Mouse (Mus musculus) myocyte (in vitro differentiated cells): ENCODE results near the gene Znhit2. TPM values are rescaled to one million over a fixed set of nuclear protein-coding genes. Genes with fewer than 3 reads are reported as not detected.
A peak's percentile ranks its signal among the peaks of the same experiment; 100 is the strongest.

ENCODE experiments used
- H3K27me3 ChIP-seq: one replicate; pipeline ENCODE4 v1.6.1; 2011; ENCODE audit not compliant: control insufficient read depth, insufficient read depth, insufficient read length
- H3K36me3 ChIP-seq: one replicate; pipeline ENCODE4 v1.6.1; 2011; ENCODE audit not compliant: control insufficient read depth, insufficient read depth
- H3K4me2 ChIP-seq: one replicate; pipeline ENCODE4 v1.6.1; 2011; ENCODE audit warnings: low read depth, control low read depth
- H3K4me3 ChIP-seq: one replicate; pipeline ENCODE4 v1.5.1; 2011; ENCODE audit warnings: mild to moderate bottlenecking, control low read depth, moderate library complexity
- H3K79me2 ChIP-seq: one replicate; pipeline ENCODE4 v1.6.1; 2011; ENCODE audit not compliant: control insufficient read depth, insufficient read depth
- H3ac ChIP-seq: one replicate; pipeline ENCODE4 v1.6.1; 2011; ENCODE audit not compliant: control insufficient read depth, insufficient read length
- CEBPB ChIP-seq: IDR thresholded peaks from 2 replicates; pipeline ENCODE4 v1.6.1; 2011; ENCODE audit warnings: mild to moderate bottlenecking, moderate library complexity; ENCODE audit not compliant: poor library complexity, insufficient read depth, severe bottlenecking
- E2F4 ChIP-seq: IDR thresholded peaks from one replicate; pipeline ENCODE4 v1.6.1; 2011; ENCODE audit warnings: mild to moderate bottlenecking, control low read depth, moderate library complexity; ENCODE audit not compliant: insufficient read depth
- MAX ChIP-seq: IDR thresholded peaks from one replicate; pipeline ENCODE4 v1.6.1; 2011; ENCODE audit warnings: low read depth, mild to moderate bottlenecking, control low read depth
- MYOD1 ChIP-seq, 3 experiments: IDR thresholded peaks; one replicate each; pipeline ENCODE4 v1.6.1; 2011; ENCODE audit warnings: control low read depth in 2 of 3, low read depth in 2 of 3, mild to moderate bottlenecking in 2 of 3, moderate library complexity in 1 of 3; ENCODE audit not compliant: insufficient read length in 2 of 3, control insufficient read depth in 1 of 3
- MYOG ChIP-seq, 3 experiments: IDR thresholded peaks; one replicate each; pipeline ENCODE4 v1.6.1; 2011; ENCODE audit warnings: control low read depth in 2 of 3, low read depth in 2 of 3, mild to moderate bottlenecking in 2 of 3; ENCODE audit not compliant: insufficient read length in 2 of 3, control insufficient read depth in 1 of 3, insufficient read depth in 1 of 3
- POLR2A ChIP-seq: IDR thresholded peaks from one replicate; pipeline ENCODE4 v1.6.1; 2011; ENCODE audit warnings: low read depth, mild to moderate bottlenecking, control low read depth, moderate library complexity; ENCODE audit not compliant: insufficient read length
- POLR2AphosphoS2 ChIP-seq: IDR thresholded peaks from one replicate; pipeline ENCODE4 v1.6.1; 2011; ENCODE audit warnings: low read depth, control low read depth; ENCODE audit not compliant: insufficient read length
- REST ChIP-seq: IDR thresholded peaks from one replicate; pipeline ENCODE4 v1.6.1; 2011; ENCODE audit warnings: mild to moderate bottlenecking, control low read depth, moderate library complexity; ENCODE audit not compliant: insufficient read depth, insufficient read length
- SRF ChIP-seq: IDR thresholded peaks from one replicate; pipeline ENCODE4 v1.6.1; 2011; ENCODE audit warnings: low read depth; ENCODE audit not compliant: control insufficient read depth, insufficient read length
- TCF12 ChIP-seq: IDR thresholded peaks from one replicate; pipeline ENCODE4 v1.6.1; 2011; ENCODE audit warnings: mild to moderate bottlenecking, control low read depth; ENCODE audit not compliant: poor library complexity, insufficient read depth, severe bottlenecking
- TCF3 ChIP-seq: IDR thresholded peaks from one replicate; pipeline ENCODE4 v1.6.1; 2011; ENCODE audit warnings: low read depth, control low read depth; ENCODE audit not compliant: insufficient read length
- USF1 ChIP-seq: IDR thresholded peaks from one replicate; pipeline ENCODE4 v1.6.1; 2011; ENCODE audit warnings: low read depth, mild to moderate bottlenecking, control low read depth, moderate library complexity
- polyA plus RNA-seq: library from polyadenylated mRNA; unstranded; fragments of >200 nt; fragmentation: generic; extraction: Trizol; gene quantifications from one replicate; pipeline ENCODE4 v1.2.1, GENCODE M21; 2012; ENCODE audit warnings: missing spikeins

Gene Znhit2
- polyA plus RNA-seq, 1 experiment: 44.3 TPM

- TF ChIP-seq SRF (no peak), MYOD1 (IDR thresholded peaks at IDR 0.05; ENCODE audit: control insufficient read depth in 1 of 3, insufficient read length in 2 of 3, low read depth in 2 of 3) (peak in 1 of 3 experiments; percentile 11), MYOG (IDR thresholded peaks at IDR 0.05; ENCODE audit: control insufficient read depth in 1 of 3, insufficient read depth in 1 of 3, insufficient read length in 2 of 3, low read depth in 2 of 3) (peak in 1 of 3 experiments; percentile 33), CEBPB (no peak), REST (no peak), E2F4 (peak; percentile 3), POLR2A (peak; percentile 93), MAX (no peak), POLR2AphosphoS2 (peak; percentile 79), TCF3 (no peak), TCF12 (no peak), USF1 (no peak)
These were observed 14.5 kb upstream of the Znhit2 start, which contains the start of gene Syvn1 for GRCm38 (mm10) chr19:6046294-6047153. Gene Syvn1 (plus strand): TSS chr19:6046576.

GRCm38 (mm10) chr19:6047154-6047898 is 13.7 kb upstream of the Znhit2 start:
- Histone ChIP-seq H3K27me3 (no peaks in the 10 kb centered on the region), H3K4me3 (peak overlapping the region; percentile 94), H3K36me3 (peaks cover 14% of the 10 kb centered on the region), H3K79me2 (peaks cover 16% of the 10 kb centered on the region), H3K4me2 (peak overlapping the region; percentile 95), H3ac (peak overlapping the region; percentile 46)
- TF ChIP-seq POLR2AphosphoS2: peak; percentile 81
- no peak for TF ChIP-seq USF1
- peak in 2 of 3 experiments; percentile 41 to 73 for TF ChIP-seq MYOD1 (IDR thresholded peaks at IDR 0.05; ENCODE audit: control insufficient read depth in 1 of 3, insufficient read length in 2 of 3, low read depth in 2 of 3)
- TF ChIP-seq MYOG (IDR thresholded peaks at IDR 0.05; ENCODE audit: control insufficient read depth in 1 of 3, insufficient read depth in 1 of 3, insufficient read length in 2 of 3, low read depth in 2 of 3): peak in 2 of 3 experiments; percentile 48 to 73
- TF ChIP-seq TCF3: no peak

More at GRCm38 (mm10) chr19:6046294-6047153, 14.5 kb upstream of the Znhit2 start, which contains the start of gene Syvn1:
- peaks cover 13% of the 10 kb centered on the region for H3K36me3 ChIP-seq
- peak within 1 kb of the TSS; percentile 94 for H3K4me3 ChIP-seq
- peak within 1 kb of the TSS; percentile 46 for H3ac ChIP-seq
- no peaks in the 10 kb centered on the region for H3K27me3 ChIP-seq
- H3K4me2 ChIP-seq: peak within 1 kb of the TSS; percentile 95
- peaks cover 16% of the 10 kb centered on the region for H3K79me2 ChIP-seq

GRCm38 (mm10) chr19:6047899-6048166 is 13.2 kb upstream of the Znhit2 start:
- Histone ChIP-seq H3K27me3 (no peaks in the 10 kb centered on the region), H3K79me2 (peaks cover 16% of the 10 kb centered on the region), H3ac (peak overlapping the region; percentile 46), H3K4me2 (peak overlapping the region; percentile 95), H3K4me3 (peak overlapping the region; percentile 94), H3K36me3 (peaks cover 17% of the 10 kb centered on the region)
- TF ChIP-seq POLR2AphosphoS2 (peak; percentile 39), TCF3 (no peak)

GRCm38 (mm10) chr19:6048681-6049410 is 12.1 kb upstream of the Znhit2 start:
- Histone ChIP-seq H3K4me2 (no peak overlapping the region), H3K79me2 (peaks cover 16% of the 10 kb centered on the region), H3ac (no peak overlapping the region), H3K4me3 (peak overlapping the region; percentile 94), H3K27me3 (no peaks in the 10 kb centered on the region), H3K36me3 (peaks cover 23% of the 10 kb centered on the region)
- TF ChIP-seq POLR2A (peak; percentile 8), MAX (no peak)

- TF ChIP-seq E2F4 (no peak), POLR2A (peak; percentile 28)
- Histone ChIP-seq H3K27me3 (no peaks in the 10 kb centered on the region), H3K36me3 (peaks cover 34% of the 10 kb centered on the region), H3K4me2 (no peak overlapping the region), H3K79me2 (peaks cover 45% of the 10 kb centered on the region), H3K4me3 (no peak overlapping the region), H3ac (no peak overlapping the region)
These were observed 8.5 kb upstream of the Znhit2 start for GRCm38 (mm10) chr19:6052516-6052915.
